Mouse (Mus musculus): ENCODE measurements around the gene Kcna2. TPM values are rescaled to one million over a fixed set of nuclear protein-coding genes. Genes with fewer than 3 reads are reported as not detected.

Gene Kcna2
- total and polyA plus RNA-seq, 2 experiments from 2014 or later = 0.01 to 0.99 TPM

DNA sequence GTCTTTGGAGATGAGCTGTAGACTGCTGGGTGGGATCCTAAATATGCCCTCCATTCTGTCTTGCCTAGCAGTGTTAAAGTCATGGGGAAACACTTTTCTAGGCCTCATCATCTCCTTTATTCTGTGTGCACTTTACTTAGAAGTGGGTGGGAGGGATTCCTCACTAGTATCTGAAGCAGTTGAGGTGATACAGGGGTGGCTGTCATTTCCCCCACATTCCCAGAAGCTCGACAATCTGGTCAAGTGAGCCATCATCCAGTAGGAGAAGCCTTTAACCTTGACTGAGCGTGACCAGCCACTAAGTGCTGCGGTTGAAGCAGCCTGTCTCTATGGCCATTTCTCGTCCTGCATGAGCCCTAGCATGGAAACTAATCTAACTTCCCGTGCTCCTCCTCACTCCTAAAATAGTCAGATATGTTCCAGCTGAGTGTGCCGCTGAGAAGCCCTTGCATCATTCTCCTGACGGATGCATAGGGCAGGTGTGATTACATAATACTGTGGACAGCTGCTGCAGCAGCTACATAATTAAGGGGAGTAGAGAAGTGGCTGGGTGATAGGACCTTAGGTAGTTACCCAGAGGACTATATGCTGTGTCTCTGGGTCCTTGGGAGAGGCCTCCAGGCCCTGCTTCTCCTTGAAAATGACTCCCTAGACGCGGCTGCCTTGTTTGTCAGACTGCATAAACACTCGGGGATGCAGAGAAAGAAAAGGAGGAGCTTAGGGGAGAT is 12.2 kb downstream of the Kcna2 start:
- ATAC-seq (ENCODE audit: insufficient read depth, low read depth) (no peak), DNase-seq (ENCODE audit: low spot score) (no peak)
- no peaks in the 10 kb centered on the region for H3K9me3 ChIP-seq (replicated peaks; ENCODE audit: control insufficient read depth, low read length)
- H3K27me3 ChIP-seq (ENCODE audit: control insufficient read depth, insufficient read depth, low read length) = no peaks in the 10 kb centered on the region
- no peak overlapping the region for H3K9ac ChIP-seq (replicated peaks; ENCODE audit: low read depth, low read length)
- no peaks in the 10 kb centered on the region for H3K36me3 ChIP-seq (replicated peaks; ENCODE audit: control insufficient read depth, insufficient read depth, low read length)
- 0 out of 2 replicates have a peak, but pooled peaks cover 3% of the 10 kb centered on the region for H3K4me1 ChIP-seq (ENCODE audit: control insufficient read depth, insufficient read depth)
- 50% methylated on average over 10 of the region's 10 CpGs for WGBS
- H3K4me2 ChIP-seq (ENCODE audit: low read depth, low read length) = no peak overlapping the region
- no peak for TF ChIP-seq CTCF (IDR thresholded peaks at IDR 0.05; ENCODE audit: low read depth)
- no peak for TF ChIP-seq EP300 (IDR thresholded peaks at IDR 0.05; ENCODE audit: low read depth)
- H3K27ac ChIP-seq (ENCODE audit: low read depth) = no peak overlapping the region
- H3K4me3 ChIP-seq (ENCODE audit: low read depth, low read length) = no peak overlapping the region

GRCm38 (mm10) chr3:107113771-107114737 is 13.1 kb downstream of the Kcna2 start:
- Histone ChIP-seq H3K27ac (ENCODE audit: low read depth) (no peak overlapping the region), H3K36me3 (replicated peaks; ENCODE audit: control insufficient read depth, insufficient read depth, low read length) (no peaks in the 10 kb centered on the region), H3K9me3 (replicated peaks; ENCODE audit: control insufficient read depth, low read length) (no peaks in the 10 kb centered on the region), H3K9ac (replicated peaks; ENCODE audit: low read depth, low read length) (no peak overlapping the region), H3K4me2 (ENCODE audit: low read depth, low read length) (no peak overlapping the region), H3K4me1 (ENCODE audit: control insufficient read depth, insufficient read depth) (0 out of 2 replicates have a peak, but pooled peaks cover 3% of the 10 kb centered on the region), H3K27me3 (ENCODE audit: control insufficient read depth, insufficient read depth, low read length) (no peaks in the 10 kb centered on the region), H3K4me3 (ENCODE audit: low read depth, low read length) (no peak overlapping the region)
- ATAC-seq (ENCODE audit: insufficient read depth, low read depth) (no peak), DNase-seq (ENCODE audit: low spot score) (no peak)
- TF ChIP-seq CTCF (IDR thresholded peaks at IDR 0.05; ENCODE audit: low read depth) = no peak
- TF ChIP-seq EP300 (IDR thresholded peaks at IDR 0.05; ENCODE audit: low read depth) = no peak
- 59% methylated on average over 14 of the region's 14 CpGs for WGBS

DNA sequence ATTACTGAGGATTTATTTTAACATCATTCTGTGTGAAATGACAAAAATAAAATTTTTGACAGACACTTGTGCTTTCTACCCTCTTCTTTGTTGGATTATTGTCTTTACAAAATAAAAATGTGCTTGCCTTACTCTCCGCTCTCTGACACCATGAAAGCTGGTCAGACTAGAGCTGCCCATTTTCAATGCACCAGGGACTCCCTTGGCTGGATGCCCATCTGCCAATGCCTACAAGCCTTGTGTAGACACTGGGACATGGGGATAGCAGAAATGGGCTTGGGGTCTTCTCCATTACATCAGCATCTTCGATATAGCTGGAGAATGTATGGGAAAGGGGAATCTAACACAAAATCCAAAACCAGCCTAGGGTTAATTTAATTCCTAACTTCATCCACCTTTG is 14.0 kb downstream of the Kcna2 start:
- H3K4me1 ChIP-seq (ENCODE audit: control insufficient read depth, insufficient read depth) = 0 out of 2 replicates have a peak, but pooled peaks cover 3% of the 10 kb centered on the region
- H3K27me3 ChIP-seq (ENCODE audit: control insufficient read depth, insufficient read depth, low read length) = no peaks in the 10 kb centered on the region
- H3K9ac ChIP-seq (replicated peaks; ENCODE audit: low read depth, low read length) = no peak overlapping the region
- H3K4me3 ChIP-seq (ENCODE audit: low read depth, low read length) = no peak overlapping the region
- no peak overlapping the region for H3K27ac ChIP-seq (ENCODE audit: low read depth)
- WGBS = 78% methylated on average over 2 of the region's 2 CpGs
- no peak overlapping the region for H3K4me2 ChIP-seq (ENCODE audit: low read depth, low read length)
- DNase-seq (ENCODE audit: low spot score) (no peak), ATAC-seq (ENCODE audit: insufficient read depth, low read depth) (no peak)
- H3K9me3 ChIP-seq (replicated peaks; ENCODE audit: control insufficient read depth, low read length) = no peaks in the 10 kb centered on the region
- TF ChIP-seq CTCF (IDR thresholded peaks at IDR 0.05; ENCODE audit: low read depth) (no peak), EP300 (IDR thresholded peaks at IDR 0.05; ENCODE audit: low read depth) (no peak)
- H3K36me3 ChIP-seq (replicated peaks; ENCODE audit: control insufficient read depth, insufficient read depth, low read length) = no peaks in the 10 kb centered on the region

- no peaks in the 10 kb centered on the region for H3K9me3 ChIP-seq (replicated peaks; ENCODE audit: control insufficient read depth, low read length)
- H3K36me3 ChIP-seq (replicated peaks; ENCODE audit: control insufficient read depth, insufficient read depth, low read length) = no peaks in the 10 kb centered on the region
- H3K27ac ChIP-seq (ENCODE audit: low read depth) = no peak overlapping the region
- H3K4me1 ChIP-seq (ENCODE audit: control insufficient read depth, insufficient read depth) = 0 out of 2 replicates have a peak, but pooled peaks cover 3% of the 10 kb centered on the region
- TF ChIP-seq EP300 (IDR thresholded peaks at IDR 0.05; ENCODE audit: low read depth) (no peak), CTCF (IDR thresholded peaks at IDR 0.05; ENCODE audit: low read depth) (no peak)
- no peak overlapping the region for H3K4me3 ChIP-seq (ENCODE audit: low read depth, low read length)
- H3K27me3 ChIP-seq (ENCODE audit: control insufficient read depth, insufficient read depth, low read length) = no peaks in the 10 kb centered on the region
- H3K9ac ChIP-seq (replicated peaks; ENCODE audit: low read depth, low read length) = no peak overlapping the region
- no peak for DNase-seq (ENCODE audit: low spot score)
- no peak for ATAC-seq (ENCODE audit: insufficient read depth, low read depth)
- WGBS = 57% methylated on average over 2 of the region's 2 CpGs
- H3K4me2 ChIP-seq (ENCODE audit: low read depth, low read length) = no peak overlapping the region
These were observed 14.8 kb downstream of the Kcna2 start for GRCm38 (mm10) chr3:107115746-107116145.

DNA sequence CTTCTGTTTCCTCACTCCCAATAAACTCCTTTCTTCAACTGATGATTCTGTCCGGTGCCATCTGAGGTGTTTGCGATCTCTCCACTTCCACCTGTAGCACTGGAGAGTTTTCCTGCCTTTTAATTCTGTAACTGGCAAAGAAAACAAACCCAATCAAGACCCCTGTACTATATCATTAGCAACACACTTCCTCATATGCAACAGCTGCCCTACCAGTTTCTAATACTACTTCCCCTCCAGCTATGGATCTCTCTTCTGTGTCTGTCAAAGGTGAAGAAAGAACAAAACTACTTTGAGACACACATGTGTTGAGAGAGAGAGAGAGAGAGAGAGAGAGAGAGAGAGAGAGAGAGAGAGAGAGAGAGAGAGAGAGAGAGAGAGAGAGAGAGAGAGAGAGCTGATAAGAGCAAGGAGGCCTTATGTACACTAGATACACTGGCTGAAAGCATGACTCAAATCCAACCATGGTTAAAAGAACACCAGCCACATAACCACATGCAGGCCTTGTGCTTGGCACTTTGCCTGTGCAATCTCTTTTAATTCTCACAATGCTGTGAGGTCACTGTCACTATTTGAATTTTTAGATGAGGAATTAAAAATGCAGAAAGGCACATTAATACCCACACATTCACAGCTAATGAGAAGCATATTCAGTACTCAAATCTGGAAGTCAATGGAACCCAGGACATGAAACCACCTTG is 19.1 kb downstream of the Kcna2 start:
- ATAC-seq (ENCODE audit: insufficient read depth, low read depth) (no peak), DNase-seq (ENCODE audit: low spot score) (no peak)
- Histone ChIP-seq H3K4me1 (ENCODE audit: control insufficient read depth, insufficient read depth) (no peaks in the 10 kb centered on the region), H3K27ac (ENCODE audit: low read depth) (no peak overlapping the region), H3K4me3 (ENCODE audit: low read depth, low read length) (no peak overlapping the region), H3K36me3 (replicated peaks; ENCODE audit: control insufficient read depth, insufficient read depth, low read length) (no peaks in the 10 kb centered on the region), H3K9me3 (replicated peaks; ENCODE audit: control insufficient read depth, low read length) (no peaks in the 10 kb centered on the region), H3K27me3 (ENCODE audit: control insufficient read depth, insufficient read depth, low read length) (no peaks in the 10 kb centered on the region), H3K4me2 (ENCODE audit: low read depth, low read length) (no peak overlapping the region), H3K9ac (replicated peaks; ENCODE audit: low read depth, low read length) (no peak overlapping the region)
- WGBS = 88% methylated on average over 2 of the region's 2 CpGs
- TF ChIP-seq CTCF (IDR thresholded peaks at IDR 0.05; ENCODE audit: low read depth) = no peak
- TF ChIP-seq EP300 (IDR thresholded peaks at IDR 0.05; ENCODE audit: low read depth) = no peak
